In the genomic region with DNA sequence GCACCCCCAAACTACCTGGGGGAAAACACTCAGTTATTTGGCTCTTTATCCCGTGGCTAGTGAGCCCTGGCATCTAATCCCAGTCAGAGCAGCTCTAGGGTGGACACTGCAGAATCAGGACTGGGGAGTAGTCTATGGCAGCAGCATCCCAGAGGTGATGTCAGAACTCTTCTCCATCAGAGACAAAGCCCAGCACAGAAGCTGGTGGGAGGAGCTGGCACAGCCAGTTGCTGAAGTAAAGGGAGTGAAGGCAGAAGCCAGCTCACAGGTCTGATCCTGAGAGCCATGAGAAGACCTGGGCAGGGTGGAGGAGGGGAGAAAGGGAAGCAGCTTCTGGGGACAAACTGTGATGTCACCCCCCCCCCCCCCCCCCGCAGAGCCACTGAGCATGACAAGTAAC, we compare ENCODE assay signal across 13 mouse cellular contexts. TPM values are rescaled to one million over a fixed set of nuclear protein-coding genes. Genes with fewer than 3 reads are reported as not detected.
DNase-seq lines count a peak whose midpoint lies in the region; ATAC-seq and TF ChIP-seq lines count a peak whose summit lies in the region.
"Had no signal": no experiment of that assay in that cellular context is flagged by ENCODE, and none has a peak within 500 bp of the region (broad histone marks: within the 10 kb centered on the region; RNA-seq: fewer than 3 reads in every experiment).

No protein-coding gene starts in this region.

- H3K9ac ChIP-seq in intestine, embryonic 14.5 days (ENCODE audit: low read length): no peak overlapping the region
- H3K9ac ChIP-seq in intestine, postnatal 0 days (ENCODE audit: low read depth, low read length): no peak overlapping the region
- H3K9ac ChIP-seq in forebrain, embryonic 13.5 days: peak overlapping the region; percentile 34
- no peak overlapping the region for H3K9ac ChIP-seq in intestine, embryonic 15.5 days
- H3K9ac ChIP-seq in neural tube, embryonic 13.5 days: peak overlapping the region; percentile 45
- H3K9ac ChIP-seq: liver, embryonic 14.5 days had no signal

- no peak for TF ChIP-seq CTCF in intestine, postnatal 0 days (IDR thresholded peaks at IDR 0.05; ENCODE audit: low read depth)

- 61% methylated on average over 1 of the region's 2 CpGs for WGBS in intestine, embryonic 14.5 days
- 55% methylated on average over 1 of the region's 2 CpGs for WGBS in intestine, postnatal 0 days
- WGBS in forebrain, embryonic 13.5 days: 45% methylated on average over 1 of the region's 2 CpGs
- WGBS in intestine, embryonic 15.5 days: 45% methylated on average over 1 of the region's 2 CpGs
- WGBS in neural tube, embryonic 13.5 days: 65% methylated on average over 1 of the region's 2 CpGs

- ATAC-seq in intestine, embryonic 14.5 days (replicated peaks; ENCODE audit: low FRiP score, low TSS enrichment, low read depth): no peak
- ATAC-seq in intestine, postnatal 0 days: no peak
- ATAC-seq in forebrain, embryonic 13.5 days: peak; percentile 26; the same call in 1 of the 2 replicates
- ATAC-seq in intestine, embryonic 15.5 days: no peak
- 0 out of 2 replicates have a peak, but pooled peaks have one; percentile 5 for ATAC-seq in neural tube, embryonic 13.5 days (ENCODE audit: low read depth)

- H3K36me3 ChIP-seq in intestine, embryonic 14.5 days (ENCODE audit: control insufficient read depth, insufficient read depth, low read length): no peaks in the 10 kb centered on the region
- H3K36me3 ChIP-seq in intestine, postnatal 0 days (ENCODE audit: control insufficient read depth, insufficient read depth): no peaks in the 10 kb centered on the region
- H3K36me3 ChIP-seq in forebrain, embryonic 13.5 days (ENCODE audit: poor library complexity, severe bottlenecking): no peaks in the 10 kb centered on the region
- H3K36me3 ChIP-seq in intestine, embryonic 15.5 days: no peaks in the 10 kb centered on the region
- H3K36me3 ChIP-seq in neural tube, embryonic 13.5 days: no peaks in the 10 kb centered on the region

- peaks cover 67% of the 10 kb centered on the region for H3K4me1 ChIP-seq in intestine, embryonic 14.5 days (replicated peaks; ENCODE audit: control insufficient read depth, insufficient read depth, low read length)
- H3K4me1 ChIP-seq in intestine, postnatal 0 days (replicated peaks; ENCODE audit: control insufficient read depth, insufficient read depth, low read length): no peaks in the 10 kb centered on the region
- peaks cover 94% of the 10 kb centered on the region for H3K4me1 ChIP-seq in forebrain, embryonic 13.5 days
- H3K4me1 ChIP-seq in intestine, embryonic 15.5 days (replicated peaks): peaks cover 62% of the 10 kb centered on the region
- H3K4me1 ChIP-seq in neural tube, embryonic 13.5 days (replicated peaks): peaks cover 100% of the 10 kb centered on the region

- DNase-seq in intestine, embryonic 14.5 days (ENCODE audit: low spot score): no peak
- no peak for DNase-seq in urinary bladder, postnatal 25 days (ENCODE audit: low spot score)
- no peak for DNase-seq in layer of hippocampus, adult 11-12 months (ENCODE audit: low spot score)
- no peak for DNase-seq in kidney, adult 9 months
- DNase-seq: cerebellum, adult 11-12 months; kidney, postnatal 36 days; thymus, adult 18-20 months had no signal

- no peaks in the 10 kb centered on the region for H3K9me3 ChIP-seq in intestine, embryonic 14.5 days (ENCODE audit: control insufficient read depth, low read length)
- H3K9me3 ChIP-seq in intestine, postnatal 0 days (ENCODE audit: control insufficient read depth): no peaks in the 10 kb centered on the region
- H3K9me3 ChIP-seq in forebrain, embryonic 13.5 days (replicated peaks): no peaks in the 10 kb centered on the region
- H3K9me3 ChIP-seq in intestine, embryonic 15.5 days: no peaks in the 10 kb centered on the region
- H3K9me3 ChIP-seq in neural tube, embryonic 13.5 days: no peaks in the 10 kb centered on the region

- no peaks in the 10 kb centered on the region for H3K27me3 ChIP-seq in intestine, embryonic 14.5 days (replicated peaks; ENCODE audit: control insufficient read depth, insufficient read depth, low read length)
- H3K27me3 ChIP-seq in intestine, postnatal 0 days (replicated peaks; ENCODE audit: control insufficient read depth, insufficient read depth, low read length): no peaks in the 10 kb centered on the region
- no peaks in the 10 kb centered on the region for H3K27me3 ChIP-seq in forebrain, embryonic 13.5 days
- no peaks in the 10 kb centered on the region for H3K27me3 ChIP-seq in intestine, embryonic 15.5 days (replicated peaks)
- H3K27me3 ChIP-seq in neural tube, embryonic 13.5 days: no peaks in the 10 kb centered on the region

- H3K4me2 ChIP-seq in intestine, embryonic 14.5 days (ENCODE audit: low read length): no peak overlapping the region
- no peak overlapping the region for H3K4me2 ChIP-seq in intestine, postnatal 0 days (replicated peaks; ENCODE audit: low read depth)
- no peak overlapping the region for H3K4me2 ChIP-seq in forebrain, embryonic 13.5 days
- H3K4me2 ChIP-seq in intestine, embryonic 15.5 days (replicated peaks): no peak overlapping the region
- H3K4me2 ChIP-seq in neural tube, embryonic 13.5 days: 0 out of 2 replicates have a peak overlapping the region, but pooled peaks have one; percentile 3

- H3K27ac ChIP-seq in intestine, embryonic 14.5 days (ENCODE audit: low read depth): peak overlapping the region; percentile 64; the same call in 1 of the 2 replicates
- H3K27ac ChIP-seq in intestine, postnatal 0 days (ENCODE audit: low read depth, low read length): no peak overlapping the region
- peak overlapping the region; percentile 80 for H3K27ac ChIP-seq in forebrain, embryonic 13.5 days
- H3K27ac ChIP-seq in intestine, embryonic 15.5 days: peak overlapping the region; percentile 18; the same call in 1 of the 2 replicates
- peak overlapping the region; percentile 91 for H3K27ac ChIP-seq in neural tube, embryonic 13.5 days (replicated peaks)
- H3K27ac ChIP-seq: liver, embryonic 14.5 days; macrophage had no signal

- H3K4me3 ChIP-seq in intestine, embryonic 14.5 days (ENCODE audit: low read depth, low read length): no peak overlapping the region
- H3K4me3 ChIP-seq in intestine, postnatal 0 days (ENCODE audit: low read depth, low read length): no peak overlapping the region
- no peak overlapping the region for H3K4me3 ChIP-seq in forebrain, embryonic 13.5 days
- H3K4me3 ChIP-seq in intestine, embryonic 15.5 days (replicated peaks): no peak overlapping the region
- H3K4me3 ChIP-seq in neural tube, embryonic 13.5 days: no peak overlapping the region

RNA-seq across cellular contexts. Expression of a gene that starts 48.0 kb away (rescaled TPM):
- 36.1 and 41.0 TPM in 2 replicates for polyA plus RNA-seq in intestine, embryonic 14.5 days (2014; fragmentation: Nextera tagmentation; extraction: Ambion mirVana)
- polyA plus RNA-seq in intestine, postnatal 0 days (2015; fragmentation: Nextera tagmentation; extraction: Ambion mirVana): 12.2 and 18.0 TPM in 2 replicates
- polyA plus RNA-seq in forebrain, embryonic 13.5 days (2015; fragmentation: Nextera tagmentation; extraction: Ambion mirVana): 22.2 and 26.5 TPM in 2 replicates
- polyA plus RNA-seq in intestine, embryonic 15.5 days (2015; fragmentation: Nextera tagmentation; extraction: Ambion mirVana): 21.4 and 23.0 TPM in 2 replicates
- 41.8 and 43.5 TPM in 2 replicates for polyA plus RNA-seq in neural tube, embryonic 13.5 days (2015; fragmentation: Nextera tagmentation; extraction: Ambion mirVana)

Comparison
In these comparisons a context has a peak if more than half of its experiments do, and no peak if none do; other contexts are left out.
1. ATAC-seq: peak in forebrain, embryonic 13.5 days (single experiment) and neural tube, embryonic 13.5 days (single experiment); none in intestine, embryonic 14.5 days (single experiment), intestine, postnatal 0 days (single experiment) and intestine, embryonic 15.5 days (single experiment).
2. H3K9ac ChIP-seq: peak in forebrain, embryonic 13.5 days (single experiment) and neural tube, embryonic 13.5 days (single experiment); none in intestine, embryonic 14.5 days (single experiment), intestine, postnatal 0 days (single experiment) and intestine, embryonic 15.5 days (single experiment).